Mouse (Mus musculus): ENCODE results near the gene Myo10. TPM values are rescaled to one million over a fixed set of nuclear protein-coding genes. Genes with fewer than 3 reads are reported as not detected.

The Myo10 gene
- total RNA-seq, 2 experiments from 2014 or later = 71.4 to 77.1 TPM

DNA sequence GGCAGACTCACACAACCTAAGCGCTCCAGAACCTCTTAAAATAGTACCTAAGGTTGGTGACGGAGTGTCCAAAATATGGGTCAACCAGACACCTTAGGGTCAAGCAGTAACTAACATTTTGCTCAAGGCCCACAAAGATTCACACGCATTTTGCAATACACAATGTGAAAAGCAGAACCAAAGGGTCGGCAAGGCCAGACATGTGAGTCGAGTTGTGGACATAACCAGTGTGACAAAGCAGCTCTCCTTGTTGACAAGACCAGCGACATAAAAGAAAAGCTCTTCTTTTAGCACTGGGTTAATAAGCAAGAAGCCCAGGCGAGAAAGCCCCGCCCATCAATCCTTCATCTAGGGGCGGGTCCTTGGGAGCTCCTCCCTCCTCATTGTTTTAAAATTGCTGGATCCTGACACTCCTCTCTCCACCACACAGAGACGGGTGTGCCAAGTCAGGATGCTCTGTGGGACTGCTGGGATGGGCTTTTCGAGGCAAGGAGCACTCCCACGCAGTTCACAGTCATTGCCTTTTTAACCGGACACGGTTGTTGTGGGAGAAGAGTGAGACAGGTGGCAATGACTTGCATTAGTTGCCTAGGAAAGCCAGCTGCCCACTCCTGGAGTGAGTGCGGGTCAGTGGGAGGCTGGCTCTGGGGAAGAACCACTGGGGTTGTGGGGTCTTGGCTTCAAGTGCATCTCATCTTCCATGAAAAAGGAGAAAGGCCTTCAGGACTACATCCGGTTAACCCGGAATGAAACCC, 212.8 kb downstream of the Myo10 start:
- DNase-seq (ENCODE audit: low spot score in 2 of 2) = no peak

DNA sequence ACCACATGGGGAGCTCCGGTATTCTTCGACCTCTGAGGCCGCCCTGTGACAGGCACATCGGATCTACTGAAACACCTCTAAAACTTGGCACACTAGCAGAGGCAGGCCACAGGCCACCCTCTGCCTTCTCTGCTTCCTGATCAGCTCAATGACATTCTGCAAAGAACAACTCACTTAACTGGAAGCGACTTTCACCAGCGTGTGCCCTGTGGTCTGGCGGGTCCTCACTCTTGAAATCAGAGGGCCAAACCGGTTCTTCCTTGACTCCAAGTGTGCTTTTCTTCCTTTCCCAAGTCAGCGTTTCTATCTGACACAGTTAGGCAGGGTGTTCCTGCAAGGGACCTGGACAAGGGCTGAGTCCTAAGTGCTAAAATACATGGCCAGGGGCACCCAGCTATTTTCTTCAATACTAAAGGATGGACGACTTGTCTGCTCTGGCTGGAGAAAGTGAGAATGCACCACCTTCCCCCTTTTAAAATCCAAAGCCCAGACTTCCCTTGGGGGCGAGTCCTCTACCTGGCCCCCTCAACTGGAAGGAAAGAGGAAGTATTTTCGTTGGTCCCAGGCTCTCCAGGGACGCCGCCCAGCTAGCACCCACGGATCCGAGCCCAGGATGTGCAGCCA, 220.2 kb downstream of the Myo10 start:
- no peak for DNase-seq (ENCODE audit: low spot score in 2 of 2)

DNA sequence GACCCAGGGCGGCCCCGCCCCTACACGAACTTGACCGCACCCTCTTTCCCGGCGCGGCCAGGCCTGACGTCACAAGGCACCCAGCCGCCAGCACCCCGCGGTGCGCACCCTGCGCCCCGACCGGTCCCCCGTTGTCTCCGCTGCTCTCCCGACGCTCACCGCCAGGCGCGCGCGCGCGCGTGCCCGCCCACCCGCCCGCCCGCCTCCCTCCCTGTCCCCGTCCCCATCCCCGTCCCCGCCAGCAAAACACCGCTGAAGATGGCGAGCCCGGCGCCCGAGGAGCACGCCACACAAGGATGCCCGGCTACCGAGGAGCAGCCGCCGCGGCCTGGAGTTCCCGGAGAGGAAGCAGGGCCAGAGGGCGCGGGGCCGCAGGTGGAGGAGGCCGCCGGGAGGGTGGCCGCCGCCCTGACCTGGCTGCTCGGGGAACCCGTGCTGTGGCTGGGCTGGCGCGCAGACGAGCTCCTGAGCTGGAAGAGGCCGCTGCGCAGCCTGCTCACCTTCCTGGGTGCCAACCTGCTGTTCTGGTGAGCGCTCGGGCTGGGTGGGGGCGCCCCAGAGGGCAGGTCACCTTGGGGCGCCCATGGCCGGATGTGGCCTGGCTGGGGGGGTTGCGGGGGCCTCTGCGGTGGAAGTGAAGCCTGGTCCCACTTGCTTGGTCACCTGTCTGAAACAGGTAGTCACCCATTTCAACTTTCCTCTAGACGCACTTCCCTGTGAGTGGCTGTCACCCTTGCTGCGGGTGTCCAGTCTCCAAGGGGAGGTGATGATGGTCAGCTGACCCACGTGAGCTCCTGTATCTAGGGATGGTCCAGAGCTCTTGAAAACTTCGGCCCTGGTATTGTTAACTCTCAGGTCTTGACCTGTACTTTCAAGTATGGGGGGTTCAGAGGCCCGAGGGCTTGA, 221.0 kb downstream of the Myo10 start, which contains the start of gene Retreg1:
TSS of gene Retreg1 (plus strand) at position 95 of the 906 bp plus-strand sequence.
- DNase-seq (ENCODE audit: low spot score in 2 of 2) = peak; percentile 71 to 77

DNA sequence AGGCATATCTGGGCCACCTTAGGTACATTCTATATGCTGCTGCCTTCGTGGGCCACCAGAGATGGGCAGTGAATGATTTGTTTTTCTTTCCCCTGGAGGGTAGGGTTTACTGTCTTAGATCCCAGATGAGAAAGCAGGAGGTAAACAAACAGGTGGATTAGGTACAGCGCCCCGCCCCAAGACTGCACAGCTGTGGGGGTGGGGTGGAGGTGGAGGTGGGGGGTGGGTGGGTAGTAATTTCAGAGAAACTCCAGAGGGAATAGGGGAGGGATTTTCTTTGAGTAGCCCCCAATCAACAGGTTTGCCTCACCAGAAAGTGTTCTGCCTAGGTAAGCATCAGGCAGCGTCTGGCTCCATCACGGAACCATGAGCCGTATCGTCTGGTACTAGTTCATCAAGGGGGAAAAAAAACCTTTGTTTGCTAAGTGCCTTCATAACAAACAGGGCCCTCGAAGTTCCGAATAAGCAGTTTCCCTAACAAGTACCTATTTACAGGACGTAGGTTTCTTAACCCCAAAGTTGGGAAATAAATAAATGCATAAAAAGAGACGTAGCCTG, 221.8 kb downstream of the Myo10 start:
- DNase-seq (ENCODE audit: low spot score in 2 of 2) = no peak

DNA sequence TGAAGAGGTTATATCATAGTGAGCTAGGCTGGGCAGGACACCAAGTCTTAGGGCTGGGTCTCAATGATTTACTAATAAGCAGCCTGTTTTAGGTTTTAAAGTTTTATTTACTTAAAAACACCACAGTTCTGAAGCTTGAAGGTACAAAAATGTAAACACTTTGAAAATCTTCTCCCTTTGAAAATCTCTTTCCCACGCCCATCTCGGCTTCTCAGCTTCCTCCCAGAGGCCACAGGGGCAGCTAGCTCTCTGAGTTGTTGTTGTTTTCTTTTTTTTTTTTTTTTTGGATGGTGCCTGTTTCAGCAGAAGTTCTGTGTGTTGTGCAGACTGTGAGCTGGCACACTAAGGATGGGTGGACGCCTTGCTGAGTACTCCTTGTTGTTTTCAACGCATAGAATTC, 222.4 kb downstream of the Myo10 start:
- no peak for DNase-seq (ENCODE audit: low spot score in 2 of 2)

DNA sequence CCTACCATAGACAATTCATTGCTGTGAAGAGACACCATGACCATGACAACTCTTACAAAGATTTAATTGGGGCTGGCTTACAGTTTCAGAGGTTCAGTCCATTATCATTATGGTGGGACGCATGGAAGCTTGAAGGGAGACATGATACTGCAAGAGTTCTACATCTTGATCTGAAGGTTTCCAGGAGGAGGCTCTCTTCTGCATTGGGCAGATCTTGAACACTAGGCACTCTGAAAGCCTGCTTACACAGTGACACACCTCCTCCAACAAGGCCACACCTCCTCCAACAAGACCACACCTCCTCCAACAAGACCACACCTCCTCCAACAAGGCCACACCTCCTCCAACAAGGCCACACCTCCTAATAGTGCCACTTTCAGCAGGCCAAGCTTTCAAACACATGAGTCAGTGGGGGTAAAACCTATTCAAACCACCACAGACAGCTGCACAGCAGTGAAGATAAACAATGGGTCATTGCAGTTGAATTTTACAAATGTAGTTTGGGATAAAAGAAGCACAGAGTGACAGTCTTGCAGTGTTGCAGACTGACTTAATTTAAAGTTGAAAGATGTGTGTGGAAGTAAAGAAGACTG, 225.3 kb downstream of the Myo10 start:
- DNase-seq (ENCODE audit: low spot score in 2 of 2) = no peak

DNA sequence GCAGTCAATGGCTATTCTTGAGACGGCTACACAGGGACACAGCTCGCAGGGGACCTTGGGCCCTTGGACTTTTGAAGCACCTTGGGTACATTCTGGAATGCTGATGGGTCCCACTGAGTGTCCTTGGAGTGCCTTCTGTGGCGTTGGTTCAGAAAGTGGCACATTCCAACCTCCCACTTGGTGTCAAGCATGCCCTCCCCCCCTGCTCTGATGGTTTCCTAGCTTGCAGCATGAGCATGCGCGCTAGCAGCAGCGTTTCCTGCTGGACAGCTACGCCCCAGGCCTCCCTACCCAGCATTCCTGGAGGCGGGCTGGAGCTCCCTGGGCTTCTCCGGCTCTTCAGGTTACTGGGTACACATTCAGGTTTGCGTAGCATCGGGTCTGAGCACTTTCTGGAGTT, 228.2 kb downstream of the Myo10 start:
- DNase-seq (ENCODE audit: low spot score in 2 of 2) = no peak

DNA sequence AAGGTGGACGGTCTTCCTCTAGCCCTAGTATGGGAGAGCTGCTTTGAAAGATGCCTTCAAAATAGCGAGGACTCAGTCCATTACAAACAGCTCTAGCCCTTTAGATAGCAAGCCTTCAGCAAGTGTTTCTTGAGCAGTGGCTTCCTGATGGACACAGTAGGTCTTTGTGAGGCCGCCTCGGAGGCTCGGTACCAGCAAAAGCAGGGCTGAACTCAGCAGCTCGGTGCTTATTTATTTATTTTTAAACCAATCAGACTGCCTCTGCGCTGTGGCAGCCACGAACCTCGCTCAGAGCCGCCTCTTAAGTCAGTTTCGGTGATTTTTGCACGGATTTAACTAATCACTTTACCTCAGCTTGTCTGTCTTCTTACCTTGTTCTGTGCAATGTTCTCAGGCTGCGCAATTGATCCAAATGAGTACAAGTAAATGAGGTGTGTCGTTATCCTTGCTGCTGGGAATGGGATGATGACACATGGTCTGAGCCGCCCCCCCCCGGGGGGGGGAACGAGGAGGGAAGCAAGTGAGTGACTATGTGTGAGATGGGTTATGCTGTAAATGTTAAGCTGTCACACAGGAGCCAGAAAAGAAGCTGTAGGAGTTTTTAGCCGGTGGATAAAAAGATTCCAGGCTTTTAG, 232.1 kb downstream of the Myo10 start:
- no peak for DNase-seq (ENCODE audit: low spot score in 2 of 2)

DNA sequence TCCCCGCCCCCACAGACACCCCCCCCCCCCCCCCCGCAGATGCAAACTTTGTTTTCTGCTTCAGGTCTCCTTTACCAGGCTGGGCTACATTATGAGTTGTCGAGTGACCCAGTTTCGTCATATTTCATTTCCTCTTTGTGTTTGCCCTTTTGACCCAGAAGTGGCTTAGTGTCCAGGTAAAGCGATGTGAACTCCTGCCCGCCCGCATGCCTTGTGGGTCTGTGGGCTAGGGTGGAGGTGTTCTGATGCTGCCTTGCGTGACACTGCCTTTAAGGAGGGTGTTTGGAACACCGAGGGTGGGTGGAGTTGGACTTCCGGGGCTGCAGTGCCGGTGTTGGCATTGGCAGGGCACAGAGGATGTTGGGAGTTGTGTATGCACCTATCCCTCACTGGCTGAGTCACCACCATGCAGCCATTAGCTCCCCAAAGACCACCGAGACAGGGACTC, 236.3 kb downstream of the Myo10 start:
- no peak for DNase-seq (ENCODE audit: low spot score in 2 of 2)

DNA sequence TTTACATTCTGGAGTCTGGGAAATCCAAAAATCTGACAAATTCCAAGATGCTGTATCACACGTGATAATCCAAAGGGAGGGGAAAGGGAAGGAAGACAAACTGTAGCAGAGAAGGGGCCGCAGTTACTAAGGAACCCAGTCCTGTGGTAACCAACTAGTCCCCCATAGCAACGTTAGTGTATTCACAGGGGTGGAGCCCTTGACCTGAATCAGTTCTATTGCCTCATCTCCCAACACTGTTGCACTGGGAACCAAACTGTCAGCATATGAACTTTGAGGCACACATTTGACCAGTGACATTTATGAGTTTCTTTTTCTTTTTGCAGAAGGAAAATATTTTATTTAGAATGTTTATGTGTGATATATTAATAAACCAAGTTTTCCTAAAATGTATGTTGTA, 237.1 kb downstream of the Myo10 start:
- DNase-seq (ENCODE audit: low spot score in 2 of 2) = no peak

DNA sequence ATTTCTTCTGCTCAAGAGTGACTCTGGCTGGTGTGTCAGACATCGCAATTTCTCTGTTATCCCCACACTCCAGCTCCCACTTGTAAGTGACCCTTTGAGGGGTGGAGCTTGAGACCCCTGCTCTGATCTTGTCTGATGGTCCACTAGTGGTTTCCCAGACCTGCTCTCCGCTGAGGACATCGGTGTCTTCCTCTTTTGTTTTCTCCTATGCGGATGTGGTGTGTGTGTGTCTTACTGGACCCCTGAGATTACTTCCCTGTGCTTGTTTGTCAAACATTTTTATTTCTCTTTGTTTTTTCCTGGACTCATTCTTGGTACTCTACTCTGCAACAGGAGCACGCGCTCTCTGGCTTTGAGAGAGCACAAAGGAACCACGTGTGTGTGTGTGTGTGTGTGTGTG, 239.6 kb downstream of the Myo10 start:
- no peak for DNase-seq (ENCODE audit: low spot score in 2 of 2)

Other genes with a start within 250 kb of the Myo10 start
- 1,000 to 10,000 TPM; 1,220 to 1,337 TPM for gene Basp1, start 208.8 kb upstream of the Myo10 start, total RNA-seq (2021)
- gene Retreg1, start 220.7 kb downstream of the Myo10 start, total RNA-seq (2021) = 10 to 100 TPM; 35.3 to 36.7 TPM